Mouse (Mus musculus) E14TG2a.4 (cell line): ENCODE results near the gene Atp2c2.
A peak's percentile ranks its signal among the peaks of the same experiment; 100 is the strongest.

Source experiments
- H3K27me3 ChIP-seq: 2 replicates; pipeline ENCODE4 v1.6.1; 2014; ENCODE audit warnings: low read length, control low read depth; ENCODE audit not compliant: insufficient read depth
- H3K36me3 ChIP-seq: 2 replicates; pipeline ENCODE4 v1.6.1; 2014; ENCODE audit warnings: low read length, control low read depth; ENCODE audit not compliant: insufficient read depth
- H3K4me1 ChIP-seq: replicated peaks from 2 replicates; pipeline ENCODE4 v1.6.1; 2014; ENCODE audit warnings: low read depth, low read length, control low read depth
- H3K4me3 ChIP-seq: replicated peaks from 2 replicates; pipeline ENCODE4 v1.5.1; 2014; ENCODE audit warnings: mild to moderate bottlenecking, low read length
- H3K9me3 ChIP-seq: 2 replicates; pipeline ENCODE4 v1.6.1; 2014; ENCODE audit warnings: low read length, control low read depth
- CTCF ChIP-seq: conservative IDR thresholded peaks from 2 replicates; pipeline ENCODE4 v1.5.1; 2014; ENCODE audit warnings: low read length
- NANOG ChIP-seq: IDR thresholded peaks from 2 replicates; pipeline ENCODE4 v1.6.1; 2014; ENCODE audit warnings: borderline replicate concordance, low read length, mixed read lengths
- POU5F1 ChIP-seq: IDR thresholded peaks from 2 replicates; pipeline ENCODE4 v1.6.1; 2014; ENCODE audit warnings: low read length, borderline replicate concordance

Atp2c2 gene

GRCm38 (mm10) chr8:119742409-119742808 is 42.6 kb downstream of the Atp2c2 start:
- H3K9me3 ChIP-seq: no peaks in the 10 kb centered on the region
- H3K4me3 ChIP-seq: no peak overlapping the region
- H3K27me3 ChIP-seq: peaks cover 3% of the 10 kb centered on the region; the same call in 1 of the 2 replicates
- H3K36me3 ChIP-seq: no peaks in the 10 kb centered on the region
- H3K4me1 ChIP-seq: no peaks in the 10 kb centered on the region
- no peak for TF ChIP-seq CTCF
- TF ChIP-seq POU5F1: no peak
- no peak for TF ChIP-seq NANOG

- Histone ChIP-seq H3K9me3 (no peaks in the 10 kb centered on the region), H3K4me1 (no peaks in the 10 kb centered on the region), H3K4me3 (no peak overlapping the region), H3K36me3 (no peaks in the 10 kb centered on the region), H3K27me3 (no peaks in the 10 kb centered on the region)
- TF ChIP-seq CTCF (peak; percentile 92), NANOG (no peak), POU5F1 (no peak)
Observed at GRCm38 (mm10) chr8:119743291-119744026, 43.6 kb downstream of the Atp2c2 start.

GRCm38 (mm10) chr8:119744604-119745003 is 44.8 kb downstream of the Atp2c2 start:
- Histone ChIP-seq H3K27me3 (no peaks in the 10 kb centered on the region), H3K4me3 (no peak overlapping the region), H3K4me1 (no peaks in the 10 kb centered on the region), H3K9me3 (no peaks in the 10 kb centered on the region), H3K36me3 (no peaks in the 10 kb centered on the region)
- TF ChIP-seq POU5F1 (no peak), NANOG (no peak), CTCF (no peak)

- peak overlapping the region; percentile 75 for H3K4me3 ChIP-seq
- no peak for TF ChIP-seq CTCF
- no peak for TF ChIP-seq POU5F1
- TF ChIP-seq NANOG: no peak
- H3K27me3 ChIP-seq: peaks cover 22% of the 10 kb centered on the region
- H3K4me1 ChIP-seq: peaks cover 27% of the 10 kb centered on the region
- no peaks in the 10 kb centered on the region for H3K9me3 ChIP-seq
- H3K36me3 ChIP-seq: no peaks in the 10 kb centered on the region
Observed at GRCm38 (mm10) chr8:119755238-119756146, 55.7 kb downstream of the Atp2c2 start.

- Histone ChIP-seq H3K9me3 (no peaks in the 10 kb centered on the region), H3K4me1 (peaks cover 27% of the 10 kb centered on the region), H3K27me3 (peaks cover 22% of the 10 kb centered on the region), H3K4me3 (peak overlapping the region; percentile 75), H3K36me3 (no peaks in the 10 kb centered on the region)
- no peak for TF ChIP-seq NANOG
- no peak for TF ChIP-seq CTCF
- TF ChIP-seq POU5F1: no peak
Observed at GRCm38 (mm10) chr8:119756147-119756461, 56.3 kb downstream of the Atp2c2 start.

- H3K36me3 ChIP-seq: no peaks in the 10 kb centered on the region
- H3K27me3 ChIP-seq: peaks cover 22% of the 10 kb centered on the region
- peaks cover 28% of the 10 kb centered on the region for H3K4me1 ChIP-seq
- no peaks in the 10 kb centered on the region for H3K9me3 ChIP-seq
- TF ChIP-seq POU5F1 (no peak), CTCF (no peak), NANOG (no peak)
- 0 out of 2 replicates have a peak overlapping the region, but pooled peaks have one; percentile 75 for H3K4me3 ChIP-seq
Observed at GRCm38 (mm10) chr8:119756538-119756937, 56.7 kb downstream of the Atp2c2 start.

GRCm38 (mm10) chr8:119761692-119762091 is 61.9 kb downstream of the Atp2c2 start:
- peaks cover 21% of the 10 kb centered on the region for H3K27me3 ChIP-seq
- no peaks in the 10 kb centered on the region for H3K9me3 ChIP-seq
- no peak overlapping the region for H3K4me3 ChIP-seq
- peaks cover 1% of the 10 kb centered on the region; the same call in 1 of the 2 replicates for H3K36me3 ChIP-seq
- peaks cover 26% of the 10 kb centered on the region for H3K4me1 ChIP-seq
- no peak for TF ChIP-seq POU5F1
- no peak for TF ChIP-seq NANOG
- TF ChIP-seq CTCF: no peak
